Mouse (Mus musculus): Measurements from ENCODE around the gene Pkd1l3. TPM values are rescaled to one million over a fixed set of nuclear protein-coding genes. Genes with fewer than 3 reads are reported as not detected.

The Pkd1l3 gene
- polyA plus RNA-seq, 1 experiment = 35.9 TPM

DNA sequence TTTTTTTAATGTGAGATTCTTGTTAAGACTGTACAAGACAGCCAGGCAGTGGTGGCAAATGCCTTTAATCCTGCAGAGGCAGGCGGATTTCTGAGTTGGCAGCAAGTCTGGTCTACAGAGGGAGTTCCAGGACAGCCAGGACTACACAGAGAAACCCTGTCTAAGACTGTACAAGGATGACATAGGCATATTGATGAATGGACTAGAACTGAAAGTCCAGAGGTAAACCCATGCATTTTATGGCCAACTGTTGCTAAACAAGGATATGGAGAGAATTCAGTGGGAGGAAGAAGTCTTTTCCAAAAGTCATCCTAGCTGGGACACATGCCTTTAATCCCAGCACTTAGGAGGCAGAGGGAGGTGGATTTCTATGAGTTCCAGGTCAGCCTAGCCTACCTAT lies 83.4 kb downstream of the Pkd1l3 start:
- no peak overlapping the region for H3K27ac ChIP-seq (ENCODE audit: control insufficient read depth, insufficient read depth, low read depth, low read length)
- H3K27me3 ChIP-seq (ENCODE audit: control insufficient read depth, insufficient read depth, low read length) = no peaks in the 10 kb centered on the region
- TF ChIP-seq CTCF (IDR thresholded peaks at IDR 0.05; ENCODE audit: control insufficient read depth, insufficient read depth, insufficient replicate concordance, low read depth, low read length) (no peak), POLR2A (IDR thresholded peaks at IDR 0.05; ENCODE audit: control insufficient read depth, low read depth, low read length) (no peak)
- H3K4me1 ChIP-seq (ENCODE audit: control insufficient read depth, insufficient read depth, low read length) = peaks cover 3% of the 10 kb centered on the region; the same call in 1 of the 2 replicates
- H3K4me3 ChIP-seq (ENCODE audit: control insufficient read depth, low read depth, low read length) = no peak overlapping the region
- H3K36me3 ChIP-seq (ENCODE audit: control insufficient read depth, insufficient read depth, low read length) = no peaks in the 10 kb centered on the region

DNA sequence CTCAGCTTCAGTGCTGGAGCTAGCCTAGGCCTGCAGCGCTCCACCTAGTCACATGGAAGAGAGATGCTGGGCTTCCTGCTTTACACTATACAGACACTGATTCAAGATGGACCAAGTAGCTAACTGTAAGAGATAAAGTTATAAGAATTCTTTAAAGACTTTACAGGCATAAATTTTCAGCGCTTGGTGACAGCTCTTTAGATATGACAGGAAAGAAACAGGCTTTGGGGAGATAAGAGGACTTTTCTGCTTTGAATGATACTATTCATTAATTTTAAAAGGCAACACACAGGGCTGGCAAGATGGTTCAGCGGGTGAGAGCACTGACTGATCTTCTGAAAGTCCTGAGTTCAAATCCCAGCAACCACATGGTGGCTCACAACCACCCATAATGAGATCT lies 84.2 kb downstream of the Pkd1l3 start:
- H3K36me3 ChIP-seq (ENCODE audit: control insufficient read depth, insufficient read depth, low read length) = no peaks in the 10 kb centered on the region
- no peak for TF ChIP-seq CTCF (IDR thresholded peaks at IDR 0.05; ENCODE audit: control insufficient read depth, insufficient read depth, insufficient replicate concordance, low read depth, low read length)
- TF ChIP-seq POLR2A (IDR thresholded peaks at IDR 0.05; ENCODE audit: control insufficient read depth, low read depth, low read length) = no peak
- no peak overlapping the region for H3K27ac ChIP-seq (ENCODE audit: control insufficient read depth, insufficient read depth, low read depth, low read length)

DNA sequence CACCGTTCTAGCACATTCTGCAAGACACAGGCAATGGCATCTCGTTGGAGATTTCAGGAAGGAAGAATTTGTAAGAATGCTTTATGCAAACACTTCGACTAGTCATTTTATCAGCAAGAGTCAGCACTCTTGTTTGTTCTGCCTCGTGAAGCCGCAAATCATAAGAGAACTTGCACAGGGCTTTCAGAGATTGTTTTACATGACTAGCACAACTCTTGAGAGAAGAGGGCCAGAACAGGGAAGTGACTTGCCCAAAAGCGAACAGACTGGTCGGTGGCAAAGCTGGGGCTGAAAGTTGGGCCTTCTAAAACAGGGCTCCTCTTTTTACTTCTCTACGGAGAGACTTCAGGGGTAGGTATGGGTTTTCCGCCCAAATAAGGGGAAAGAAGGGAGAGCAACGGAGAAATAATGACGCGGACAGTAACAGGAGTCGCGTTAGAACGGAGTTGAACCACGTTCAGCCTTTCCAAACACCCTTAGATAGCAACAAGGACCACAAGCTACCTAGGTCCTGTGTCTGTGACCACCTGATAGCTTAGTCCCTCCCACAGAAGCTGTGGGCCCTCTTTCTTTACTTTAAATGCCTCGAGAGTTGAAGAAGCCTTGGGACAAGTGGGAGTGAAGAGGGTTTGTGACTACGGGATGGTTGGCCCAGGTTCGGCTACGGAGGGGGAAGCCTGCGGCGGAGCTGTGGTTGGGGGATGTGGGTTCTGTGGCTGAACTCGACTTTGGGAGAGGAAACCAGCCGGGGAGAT lies 90.4 kb downstream of the Pkd1l3 start:
- peaks cover 6% of the 10 kb centered on the region for H3K4me1 ChIP-seq (ENCODE audit: control insufficient read depth, insufficient read depth, low read length)
- no peaks in the 10 kb centered on the region for H3K27me3 ChIP-seq (ENCODE audit: control insufficient read depth, insufficient read depth, low read length)
- no peaks in the 10 kb centered on the region for H3K36me3 ChIP-seq (ENCODE audit: control insufficient read depth, insufficient read depth, low read length)
- no peak for TF ChIP-seq POLR2A (IDR thresholded peaks at IDR 0.05; ENCODE audit: control insufficient read depth, low read depth, low read length)
- H3K27ac ChIP-seq (ENCODE audit: control insufficient read depth, insufficient read depth, low read depth, low read length) = peak overlapping the region; percentile 76
- peak overlapping the region; percentile 93 for H3K4me3 ChIP-seq (ENCODE audit: control insufficient read depth, low read depth, low read length)

More for the DNA sequence above, 84.2 kb downstream of the Pkd1l3 start:
- no peak overlapping the region for H3K4me3 ChIP-seq (ENCODE audit: control insufficient read depth, low read depth, low read length)
- H3K27me3 ChIP-seq (ENCODE audit: control insufficient read depth, insufficient read depth, low read length) = no peaks in the 10 kb centered on the region
- H3K4me1 ChIP-seq (ENCODE audit: control insufficient read depth, insufficient read depth, low read length) = peaks cover 3% of the 10 kb centered on the region; the same call in 1 of the 2 replicates

DNA sequence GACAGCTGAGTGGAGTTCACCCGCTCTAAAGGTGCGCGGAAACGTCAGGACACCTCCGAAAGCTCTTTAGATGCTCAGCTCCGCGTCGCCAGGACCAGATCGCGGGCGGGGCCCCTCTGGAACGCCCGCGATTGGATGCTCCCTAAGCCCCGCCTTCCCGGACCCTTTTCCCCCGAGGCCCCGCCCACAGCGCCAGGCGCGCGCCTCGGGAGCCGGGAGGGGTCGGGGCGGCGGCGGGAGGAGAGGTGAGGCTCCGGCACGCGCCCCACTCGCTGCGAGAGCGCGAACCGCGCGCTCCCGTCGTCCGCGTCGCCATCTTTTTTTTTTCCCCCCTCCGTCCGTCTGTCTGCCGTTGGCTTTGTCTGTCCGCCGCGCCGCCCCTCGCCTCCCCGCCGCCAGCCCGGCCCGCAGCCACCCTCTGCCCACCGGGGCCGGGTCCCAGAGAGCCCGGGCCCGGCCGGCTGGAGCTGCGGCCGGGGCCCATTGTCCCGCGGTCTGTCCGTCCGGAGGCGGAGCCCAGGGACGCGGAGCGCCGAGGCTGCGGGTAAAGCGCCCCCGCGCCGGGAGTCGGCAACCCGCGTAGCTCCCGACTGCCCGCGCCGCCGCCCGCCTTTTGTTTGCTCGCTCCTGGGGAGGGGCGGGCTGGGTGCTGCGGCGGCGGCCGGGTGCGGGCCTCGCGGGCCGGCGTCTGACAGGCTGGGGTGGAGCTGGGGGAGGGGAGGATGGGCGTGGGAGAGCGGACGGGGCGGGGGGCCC lies 91.2 kb downstream of the Pkd1l3 start, which contains the start of gene Zfp821:
Gene Zfp821, plus strand, starts transcription at position 227 of the 756 bp plus-strand sequence.
- H3K4me3 ChIP-seq (ENCODE audit: control insufficient read depth, low read depth, low read length) = peak within 1 kb of the TSS; percentile 93
- H3K36me3 ChIP-seq (ENCODE audit: control insufficient read depth, insufficient read depth, low read length) = no peaks in the 10 kb centered on the region
- TF ChIP-seq CTCF (IDR thresholded peaks at IDR 0.05; ENCODE audit: control insufficient read depth, insufficient read depth, insufficient replicate concordance, low read depth, low read length) (no peak), POLR2A (IDR thresholded peaks at IDR 0.05; ENCODE audit: control insufficient read depth, low read depth, low read length) (peak; percentile 83; the same call in 1 of the 2 replicates)
- peak within 1 kb of the TSS; percentile 76 for H3K27ac ChIP-seq (ENCODE audit: control insufficient read depth, insufficient read depth, low read depth, low read length)
- H3K4me1 ChIP-seq (ENCODE audit: control insufficient read depth, insufficient read depth, low read length) = peaks cover 6% of the 10 kb centered on the region
- H3K27me3 ChIP-seq (ENCODE audit: control insufficient read depth, insufficient read depth, low read length) = no peaks in the 10 kb centered on the region

DNA sequence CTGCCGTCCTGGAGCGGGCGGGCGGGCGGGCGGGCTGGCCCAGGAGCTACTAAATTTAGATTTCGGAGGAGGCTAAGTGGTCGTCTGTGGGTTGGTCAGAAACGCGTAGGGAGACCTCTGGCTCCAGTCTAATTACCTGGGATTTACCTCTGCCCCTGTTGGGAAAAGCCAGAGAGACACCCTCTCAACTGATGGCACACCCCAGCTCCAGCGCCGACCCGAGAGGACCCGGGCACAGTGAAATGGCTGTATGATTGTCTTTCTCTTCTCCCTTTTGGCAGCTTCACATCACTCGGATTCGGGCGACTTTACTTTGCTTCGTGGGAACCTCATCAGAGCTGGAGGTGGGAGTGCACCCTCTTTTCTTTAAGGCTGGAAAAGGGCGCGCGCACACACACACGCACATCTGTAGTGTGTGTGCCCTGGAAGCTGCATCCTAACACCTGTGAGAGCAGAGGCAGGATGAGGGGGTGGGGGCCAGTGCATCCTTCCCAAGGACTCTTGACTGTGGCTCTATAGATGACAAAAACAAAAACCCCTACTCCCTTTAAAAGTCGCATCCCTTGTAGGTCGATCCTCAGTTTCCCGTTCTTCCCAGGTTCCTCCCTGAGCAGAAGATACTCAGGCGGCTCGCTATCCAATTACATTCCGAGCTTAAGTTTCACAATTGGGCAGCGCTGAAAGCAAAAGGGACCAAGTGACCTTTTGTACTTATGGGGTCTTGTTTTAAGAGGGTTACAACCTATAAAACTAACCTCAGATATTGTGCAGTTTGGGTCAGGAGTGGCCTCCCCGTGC lies 92.0 kb downstream of the Pkd1l3 start:
- TF ChIP-seq POLR2A (IDR thresholded peaks at IDR 0.05; ENCODE audit: control insufficient read depth, low read depth, low read length) (0 out of 2 replicates have a peak, but pooled peaks have one; percentile 39), CTCF (IDR thresholded peaks at IDR 0.05; ENCODE audit: control insufficient read depth, insufficient read depth, insufficient replicate concordance, low read depth, low read length) (no peak)

DNA sequence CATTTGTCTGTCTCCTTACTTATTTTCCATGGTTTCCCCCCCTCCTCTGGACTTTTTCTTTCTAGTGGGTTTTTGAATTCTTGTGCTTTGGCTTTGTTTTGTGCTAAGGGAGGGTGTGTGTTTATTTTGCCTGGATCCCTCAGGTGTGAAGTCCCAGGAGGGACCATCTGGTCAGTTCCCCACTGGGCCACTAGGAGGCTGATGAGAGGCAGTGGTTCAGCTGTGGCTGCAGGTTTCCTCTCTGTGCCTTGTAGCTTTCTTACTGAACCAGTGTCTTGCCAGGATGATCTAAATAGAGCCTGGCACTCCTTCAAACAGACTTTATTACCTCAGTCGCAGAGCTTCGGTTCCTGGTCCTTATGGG lies 92.5 kb downstream of the Pkd1l3 start:
- TF ChIP-seq POLR2A (IDR thresholded peaks at IDR 0.05; ENCODE audit: control insufficient read depth, low read depth, low read length) (no peak), CTCF (IDR thresholded peaks at IDR 0.05; ENCODE audit: control insufficient read depth, insufficient read depth, insufficient replicate concordance, low read depth, low read length) (peak; percentile 71; the same call in 1 of the 2 replicates)
- Histone ChIP-seq H3K36me3 (ENCODE audit: control insufficient read depth, insufficient read depth, low read length) (no peaks in the 10 kb centered on the region; the same call in 1 of the 2 replicates), H3K4me1 (ENCODE audit: control insufficient read depth, insufficient read depth, low read length) (peaks cover 6% of the 10 kb centered on the region), H3K27me3 (ENCODE audit: control insufficient read depth, insufficient read depth, low read length) (no peaks in the 10 kb centered on the region), H3K4me3 (ENCODE audit: control insufficient read depth, low read depth, low read length) (peak overlapping the region; percentile 86), H3K27ac (ENCODE audit: control insufficient read depth, insufficient read depth, low read depth, low read length) (no peak overlapping the region; the same call in 1 of the 2 replicates)

More for the DNA sequence above, 92.0 kb downstream of the Pkd1l3 start:
- Histone ChIP-seq H3K36me3 (ENCODE audit: control insufficient read depth, insufficient read depth, low read length) (no peaks in the 10 kb centered on the region), H3K4me3 (ENCODE audit: control insufficient read depth, low read depth, low read length) (peak overlapping the region; percentile 86), H3K4me1 (ENCODE audit: control insufficient read depth, insufficient read depth, low read length) (peaks cover 6% of the 10 kb centered on the region), H3K27ac (ENCODE audit: control insufficient read depth, insufficient read depth, low read depth, low read length) (peak overlapping the region; percentile 73), H3K27me3 (ENCODE audit: control insufficient read depth, insufficient read depth, low read length) (no peaks in the 10 kb centered on the region)

All from testis, adult 2 months (tissue).